Mouse (Mus musculus): Measurements from ENCODE around the gene Stn1. TPM values are rescaled to one million over a fixed set of nuclear protein-coding genes. Genes with fewer than 3 reads are reported as not detected.

The Stn1 gene
- polyA plus RNA-seq, 1 experiment from 2014 or later = 24.0 TPM

Other genes starting within 250 kb of the Stn1 start
- gene Sh3pxd2a, start 73.1 kb downstream of the Stn1 start, polyA plus RNA-seq (2015; fragmentation: Nextera tagmentation; extraction: Ambion mirVana) = 1.5 and 1.8 TPM in 2 replicates
- 4.7 and 5.8 TPM in 2 replicates for gene Slk, start 42.2 kb upstream of the Stn1 start, polyA plus RNA-seq (2015; fragmentation: Nextera tagmentation; extraction: Ambion mirVana)
- 0.18 and 0.40 TPM in 2 replicates for gene Col17a1, start 154.6 kb upstream of the Stn1 start, polyA plus RNA-seq (2015; fragmentation: Nextera tagmentation; extraction: Ambion mirVana)
- gene Sfr1, start 194.2 kb upstream of the Stn1 start, polyA plus RNA-seq (2015; fragmentation: Nextera tagmentation; extraction: Ambion mirVana) = 156 and 157 TPM in 2 replicates